Mouse (Mus musculus): ENCODE data around the gene Hoxa11. TPM values are rescaled to one million over a fixed set of nuclear protein-coding genes. Genes with fewer than 3 reads are reported as not detected.

Gene Hoxa11
- polyA plus RNA-seq, 2 experiments = not detected

DNA sequence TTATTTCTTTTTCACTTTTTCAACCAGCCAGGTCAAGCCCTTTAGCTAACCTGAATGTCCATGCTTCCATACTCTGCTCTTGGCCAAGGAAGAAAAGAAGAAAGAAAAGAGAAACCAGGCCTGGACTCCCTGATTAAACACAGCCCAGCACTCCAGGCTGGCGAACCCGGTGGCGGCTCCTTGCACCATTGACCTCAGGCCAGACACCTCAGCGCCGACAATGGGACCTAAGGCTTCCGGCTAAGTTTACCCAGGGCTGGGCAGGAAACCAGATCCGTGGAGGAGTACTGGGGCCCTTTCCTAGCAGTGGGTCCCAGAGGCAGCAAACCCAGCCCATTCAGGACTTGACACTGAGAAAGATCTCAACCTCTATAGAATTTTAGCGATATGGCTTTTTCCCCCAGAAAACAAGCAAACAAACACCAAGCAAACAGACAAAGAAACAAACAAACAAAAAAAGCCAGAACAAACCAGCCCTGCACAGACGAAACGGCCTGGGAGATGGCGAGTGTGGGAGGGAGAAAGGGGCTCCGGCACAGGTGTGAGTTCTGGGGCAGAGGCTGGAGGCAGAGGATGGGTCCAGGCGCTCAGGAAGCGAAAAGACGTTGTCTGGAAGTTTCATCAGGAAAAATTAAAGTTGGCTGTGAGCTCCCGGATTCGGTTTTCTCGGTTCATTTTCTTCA lies 13.6 kb downstream of the Hoxa11 start:
- Histone ChIP-seq H3K36me3 (replicated peaks; ENCODE audit: control insufficient read depth, insufficient read depth, low read depth) (no peaks in the 10 kb centered on the region), H3K9me3 (ENCODE audit: control insufficient read depth, low read length) (no peaks in the 10 kb centered on the region), H3K27ac (no peak overlapping the region), H3K9ac (replicated peaks) (no peak overlapping the region), H3K4me1 (replicated peaks; ENCODE audit: control insufficient read depth in 2 of 2, insufficient read depth in 2 of 2, low read length in 1 of 2) (no peaks in the 10 kb centered on the region), H3K4me3 (ENCODE audit: insufficient read depth in 1 of 2, low read depth in 2 of 2, low read length in 2 of 2) (no peak overlapping the region), H3K4me2 (ENCODE audit: low read depth) (no peak overlapping the region), H3K27me3 (ENCODE audit: control insufficient read depth, insufficient read depth, low read length) (peaks cover 97% of the 10 kb centered on the region)
- TF ChIP-seq EP300 (IDR thresholded peaks at IDR 0.05; ENCODE audit: low read depth) (no peak), CTCF (IDR thresholded peaks at IDR 0.05; ENCODE audit: low read depth) (no peak)
- WGBS (ENCODE audit: insufficient replicate concordance) = 2% methylated on average over 18 of the region's 18 CpGs
- no peak for ATAC-seq (ENCODE audit: insufficient read depth)
- no peak for DNase-seq (ENCODE audit: low read depth in 3 of 3, low spot score in 3 of 3)

DNA sequence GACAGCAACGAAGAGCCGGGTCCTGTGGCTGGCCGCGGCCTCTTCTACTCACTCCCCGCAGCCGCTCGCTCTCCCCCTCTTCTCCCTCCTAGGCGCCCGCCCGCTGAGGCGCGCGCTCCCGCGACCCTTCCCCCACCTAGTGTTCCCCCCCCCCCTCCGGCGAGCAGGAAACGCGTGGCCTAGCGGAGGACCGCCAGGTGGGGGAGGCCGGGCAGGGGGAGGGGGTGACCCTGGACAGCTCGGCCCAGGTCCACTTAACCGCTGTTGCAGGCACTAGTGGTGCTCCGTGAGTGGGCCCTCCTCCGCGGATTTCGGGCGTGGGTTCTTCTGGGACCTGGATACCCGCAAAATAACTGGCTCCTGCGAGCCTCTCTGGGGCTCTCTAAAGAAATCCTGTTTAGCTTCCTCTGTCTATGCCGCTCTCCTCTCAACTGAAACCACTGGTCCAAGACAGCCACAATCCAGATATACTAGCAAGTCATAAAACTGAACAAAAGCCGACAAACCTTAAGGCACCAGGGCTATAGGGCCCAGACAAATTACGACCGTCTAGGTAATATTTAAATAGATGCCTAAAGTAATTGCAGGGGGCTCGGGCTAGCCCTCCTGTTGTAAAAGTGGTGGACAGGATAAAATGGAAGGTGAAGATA lies 15.0 kb downstream of the Hoxa11 start, which contains the start of gene Hoxa9:
Gene Hoxa9 (minus strand): TSS at position 574 of the 650 bp plus-strand sequence.
- Histone ChIP-seq H3K9ac (replicated peaks) (no peak within 1 kb of the TSS), H3K4me3 (ENCODE audit: insufficient read depth in 1 of 2, low read depth in 2 of 2, low read length in 2 of 2) (no peak within 1 kb of the TSS), H3K27ac (no peak within 1 kb of the TSS), H3K27me3 (ENCODE audit: control insufficient read depth, insufficient read depth, low read length) (peaks cover 97% of the 10 kb centered on the region), H3K4me1 (replicated peaks; ENCODE audit: control insufficient read depth in 2 of 2, insufficient read depth in 2 of 2, low read length in 1 of 2) (no peaks in the 10 kb centered on the region), H3K4me2 (ENCODE audit: low read depth) (no peak within 1 kb of the TSS), H3K9me3 (ENCODE audit: control insufficient read depth, low read length) (no peaks in the 10 kb centered on the region), H3K36me3 (replicated peaks; ENCODE audit: control insufficient read depth, insufficient read depth, low read depth) (no peaks in the 10 kb centered on the region)
- ATAC-seq (ENCODE audit: insufficient read depth) (no peak), DNase-seq (ENCODE audit: low read depth in 3 of 3, low spot score in 3 of 3) (no peak)
- TF ChIP-seq EP300 (IDR thresholded peaks at IDR 0.05; ENCODE audit: low read depth) = no peak
- TF ChIP-seq CTCF (IDR thresholded peaks at IDR 0.05; ENCODE audit: low read depth) = no peak
- WGBS (ENCODE audit: insufficient replicate concordance) = 4% methylated on average over 16 of the region's 36 CpGs

DNA sequence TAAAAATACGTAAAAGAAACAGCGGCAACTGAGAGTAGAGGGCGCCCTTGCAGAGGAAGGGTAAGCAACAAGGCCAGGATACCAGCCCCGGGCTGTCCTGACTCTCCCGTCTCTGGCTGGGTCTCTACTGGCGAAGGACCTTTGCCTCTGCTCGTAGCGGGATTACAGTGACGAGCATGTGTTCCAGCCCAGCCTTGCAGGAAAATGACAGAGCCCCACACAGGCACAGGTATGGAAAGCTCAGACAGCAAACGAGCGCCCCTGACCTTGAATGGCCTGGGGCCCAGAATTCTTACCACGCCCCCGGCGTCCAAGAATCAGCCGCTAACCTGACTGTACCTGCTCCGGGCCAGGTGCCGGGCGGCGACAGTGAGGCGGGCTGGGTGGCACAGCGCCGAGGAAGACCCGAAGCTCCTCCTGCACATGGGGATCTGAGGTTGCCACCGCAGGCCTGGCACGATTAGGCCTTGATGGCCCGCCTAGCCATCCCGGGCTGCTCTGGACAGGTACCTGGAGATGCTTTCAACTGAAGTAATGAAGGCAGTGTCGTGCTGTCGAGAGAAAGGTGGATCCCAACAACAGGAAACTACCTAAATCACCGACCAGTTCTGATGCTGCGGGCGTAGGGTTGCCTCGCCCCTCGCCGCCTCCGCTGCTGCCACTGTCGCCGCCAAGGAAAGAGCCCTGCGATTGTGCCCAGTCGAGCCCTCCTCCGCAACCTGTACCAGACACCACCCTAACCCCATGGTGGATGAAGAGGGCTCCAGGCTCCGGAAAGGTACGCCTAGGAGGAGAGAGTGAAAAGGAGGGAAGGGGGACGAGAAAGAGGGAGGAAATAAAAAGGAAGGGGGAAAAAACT lies 15.8 kb downstream of the Hoxa11 start:
- DNase-seq (ENCODE audit: low read depth in 3 of 3, low spot score in 3 of 3) (no peak), ATAC-seq (ENCODE audit: insufficient read depth) (no peak)
- H3K27me3 ChIP-seq (ENCODE audit: control insufficient read depth, insufficient read depth, low read length) = peaks cover 97% of the 10 kb centered on the region
- no peak overlapping the region for H3K9ac ChIP-seq (replicated peaks)
- no peak overlapping the region for H3K27ac ChIP-seq
- H3K4me3 ChIP-seq (ENCODE audit: insufficient read depth in 1 of 2, low read depth in 2 of 2, low read length in 2 of 2) = no peak overlapping the region
- no peaks in the 10 kb centered on the region for H3K36me3 ChIP-seq (replicated peaks; ENCODE audit: control insufficient read depth, insufficient read depth, low read depth)
- H3K9me3 ChIP-seq (ENCODE audit: control insufficient read depth, low read length) = no peaks in the 10 kb centered on the region
- H3K4me1 ChIP-seq (replicated peaks; ENCODE audit: control insufficient read depth in 2 of 2, insufficient read depth in 2 of 2, low read length in 1 of 2) = no peaks in the 10 kb centered on the region
- WGBS (ENCODE audit: insufficient replicate concordance) = 3% methylated on average over 44 of the region's 44 CpGs
- TF ChIP-seq CTCF (IDR thresholded peaks at IDR 0.05; ENCODE audit: low read depth) (no peak), EP300 (IDR thresholded peaks at IDR 0.05; ENCODE audit: low read depth) (no peak)
- no peak overlapping the region for H3K4me2 ChIP-seq (ENCODE audit: low read depth)

DNA sequence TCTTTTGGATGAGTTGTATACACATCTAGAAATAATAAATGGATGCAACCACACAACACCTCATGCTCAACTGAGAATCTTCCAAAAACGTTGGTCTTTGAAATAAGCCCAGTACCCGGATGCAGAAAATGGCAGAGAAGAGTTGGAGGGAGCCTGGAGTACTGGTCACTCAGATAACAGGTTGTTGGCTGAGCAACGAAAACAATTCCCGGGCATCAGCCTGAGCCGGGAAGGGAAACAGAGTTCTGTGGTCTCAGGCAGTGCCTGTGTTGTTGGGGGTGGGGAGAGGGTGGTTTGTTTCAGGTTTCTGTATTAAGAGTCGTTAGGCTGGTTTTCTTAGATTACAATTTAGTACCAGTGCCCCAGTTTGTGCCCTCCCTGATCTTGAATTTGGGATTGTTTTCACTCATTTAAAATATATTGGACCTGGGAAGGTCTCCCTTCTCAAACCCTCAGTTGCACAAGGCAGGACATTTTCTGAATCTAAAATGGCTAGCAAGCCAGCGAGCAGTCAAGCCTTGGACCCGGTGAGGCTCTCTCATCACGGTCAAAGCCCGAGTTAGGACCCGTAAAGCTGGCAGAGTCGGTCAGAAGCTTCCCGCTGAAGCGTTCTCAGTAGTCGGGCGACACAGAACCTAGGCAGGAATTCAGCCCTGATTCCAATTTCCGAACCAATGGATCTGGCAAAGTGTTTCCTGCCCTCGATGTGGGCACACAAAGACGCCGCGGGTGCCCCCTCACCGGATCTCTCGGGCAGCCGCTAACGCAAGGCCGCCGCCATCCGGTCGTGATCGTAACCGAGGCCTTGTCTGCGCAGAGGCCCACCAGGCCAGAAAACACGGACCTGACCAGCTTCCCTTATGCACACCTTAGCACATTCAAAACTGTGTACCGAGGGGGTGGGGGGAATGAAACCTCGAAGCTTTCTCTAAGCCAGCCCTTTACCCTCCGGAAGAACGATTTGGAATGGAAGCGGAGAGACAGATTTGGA lies 16.8 kb downstream of the Hoxa11 start:
- Histone ChIP-seq H3K9me3 (ENCODE audit: control insufficient read depth, low read length) (no peaks in the 10 kb centered on the region), H3K9ac (replicated peaks) (no peak overlapping the region), H3K36me3 (replicated peaks; ENCODE audit: control insufficient read depth, insufficient read depth, low read depth) (no peaks in the 10 kb centered on the region), H3K4me2 (ENCODE audit: low read depth) (no peak overlapping the region), H3K27me3 (ENCODE audit: control insufficient read depth, insufficient read depth, low read length) (peaks cover 97% of the 10 kb centered on the region), H3K4me3 (ENCODE audit: insufficient read depth in 1 of 2, low read depth in 2 of 2, low read length in 2 of 2) (no peak overlapping the region), H3K27ac (no peak overlapping the region), H3K4me1 (replicated peaks; ENCODE audit: control insufficient read depth in 2 of 2, insufficient read depth in 2 of 2, low read length in 1 of 2) (no peaks in the 10 kb centered on the region)
- no peak for TF ChIP-seq EP300 (IDR thresholded peaks at IDR 0.05; ENCODE audit: low read depth)
- TF ChIP-seq CTCF (IDR thresholded peaks at IDR 0.05; ENCODE audit: low read depth) = no peak
- no peak for DNase-seq (ENCODE audit: low read depth in 3 of 3, low spot score in 3 of 3)
- ATAC-seq (ENCODE audit: insufficient read depth) = no peak
- 2% methylated on average over 38 of the region's 38 CpGs for WGBS (ENCODE audit: insufficient replicate concordance)

Measured in liver, embryonic 14.5 days (tissue).